25 mouse cellular contexts compared by ENCODE assay signal in genomic region chr19:50294205-50294604, GRCm38 (mm10).
"Had no signal": no experiment of that assay in that cellular context is flagged by ENCODE, and none has a peak within 500 bp of the region (broad histone marks: within the 10 kb centered on the region; RNA-seq: fewer than 3 reads in every experiment).

No protein-coding gene starts in this region.

- H3K27me3 ChIP-seq: heart, embryonic 13.5 days; heart, embryonic 15.5 days; hindbrain, embryonic 13.5 days; hindbrain, embryonic 15.5 days; kidney, embryonic 15.5 days; limb, embryonic 13.5 days had no signal

- H3K4me2 ChIP-seq: heart, embryonic 11.5 days; heart, embryonic 13.5 days; heart, embryonic 15.5 days; hindbrain, embryonic 13.5 days; hindbrain, embryonic 15.5 days; kidney, embryonic 15.5 days; limb, embryonic 13.5 days had no signal

- H3K9ac ChIP-seq: forebrain, postnatal 0 days; heart, embryonic 13.5 days; heart, embryonic 15.5 days; hindbrain, embryonic 13.5 days; hindbrain, embryonic 15.5 days; kidney, embryonic 15.5 days; limb, embryonic 13.5 days had no signal

- DNase-seq: forebrain, postnatal 0 days; gastrocnemius, postnatal 14 days; gastrocnemius, postnatal 36 days; heart, adult 11 months; heart, adult 2 months; heart, postnatal 14 days; heart, postnatal 36 days; kidney, adult 11 months; kidney, adult 2 months; kidney, adult 9 months; kidney, postnatal 14 days; kidney, postnatal 36 days; layer of hippocampus, adult 9-11 months; layer of hippocampus, postnatal 36 days; left cerebral cortex, postnatal 4 days had no signal

- H3K4me3 ChIP-seq: heart, adult 2 months; heart, embryonic 13.5 days; heart, embryonic 15.5 days; hindbrain, embryonic 13.5 days; hindbrain, embryonic 15.5 days; kidney, embryonic 15.5 days; limb, embryonic 13.5 days had no signal

- H3K4me1 ChIP-seq: heart, embryonic 13.5 days; heart, embryonic 15.5 days; hindbrain, embryonic 15.5 days; kidney, embryonic 15.5 days; limb, embryonic 13.5 days had no signal

- ATAC-seq: forebrain, postnatal 0 days; hindbrain, postnatal 0 days; intestine, embryonic 16.5 days had no signal

- H3K9me3 ChIP-seq: heart, embryonic 13.5 days; heart, embryonic 15.5 days; hindbrain, embryonic 13.5 days; hindbrain, embryonic 15.5 days; kidney, embryonic 15.5 days; limb, embryonic 13.5 days had no signal

- H3K36me3 ChIP-seq: heart, embryonic 13.5 days; heart, embryonic 15.5 days; hindbrain, embryonic 13.5 days; hindbrain, embryonic 15.5 days; kidney, embryonic 15.5 days; limb, embryonic 13.5 days had no signal

- H3K27ac ChIP-seq: heart, adult 2 months; heart, embryonic 13.5 days; heart, embryonic 15.5 days; hindbrain, embryonic 13.5 days; hindbrain, embryonic 15.5 days; hindbrain, postnatal 0 days; kidney, embryonic 15.5 days; kidney, postnatal 0 days; limb, embryonic 13.5 days had no signal
